Mouse (Mus musculus): Measurements from ENCODE around the gene Synpo2.
"Not testable (repeated sequence)": the region's sequence is repeated elsewhere in the genome, so short reads cannot be mapped to it uniquely, and the experiment has no call there.

The Synpo2 gene

DNA sequence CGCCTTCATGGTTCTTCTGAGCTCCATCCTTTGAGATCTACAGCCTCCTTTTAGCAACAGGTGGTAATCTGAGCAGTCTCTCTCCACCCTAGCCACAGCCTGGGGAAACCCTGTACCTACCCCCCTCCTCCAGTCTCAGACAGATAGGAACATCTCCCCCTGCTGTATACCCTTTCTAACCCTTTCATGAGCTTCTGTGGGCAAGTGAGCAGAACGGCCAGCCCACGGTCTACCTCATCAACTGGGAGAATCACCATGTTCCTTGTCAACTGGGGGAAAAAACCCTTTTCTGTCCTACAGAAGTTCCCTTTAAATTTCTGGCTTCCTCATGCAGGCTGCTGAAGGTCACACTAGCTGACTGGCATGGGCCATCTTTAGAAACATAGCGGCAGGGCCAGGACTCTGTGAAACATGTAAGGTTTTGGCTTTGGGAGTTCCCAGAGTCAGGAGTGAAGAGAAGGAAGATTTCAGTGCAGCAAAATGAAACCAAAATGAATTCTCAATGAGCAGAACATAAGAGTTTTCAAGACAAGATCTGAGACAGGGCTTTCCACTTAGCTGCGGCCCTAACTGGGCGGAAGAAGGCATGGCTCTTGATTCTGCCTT, 104.7 kb downstream of the Synpo2 start:
- DNase-seq (ENCODE audit: low spot score in 2 of 2), result no peak

DNA sequence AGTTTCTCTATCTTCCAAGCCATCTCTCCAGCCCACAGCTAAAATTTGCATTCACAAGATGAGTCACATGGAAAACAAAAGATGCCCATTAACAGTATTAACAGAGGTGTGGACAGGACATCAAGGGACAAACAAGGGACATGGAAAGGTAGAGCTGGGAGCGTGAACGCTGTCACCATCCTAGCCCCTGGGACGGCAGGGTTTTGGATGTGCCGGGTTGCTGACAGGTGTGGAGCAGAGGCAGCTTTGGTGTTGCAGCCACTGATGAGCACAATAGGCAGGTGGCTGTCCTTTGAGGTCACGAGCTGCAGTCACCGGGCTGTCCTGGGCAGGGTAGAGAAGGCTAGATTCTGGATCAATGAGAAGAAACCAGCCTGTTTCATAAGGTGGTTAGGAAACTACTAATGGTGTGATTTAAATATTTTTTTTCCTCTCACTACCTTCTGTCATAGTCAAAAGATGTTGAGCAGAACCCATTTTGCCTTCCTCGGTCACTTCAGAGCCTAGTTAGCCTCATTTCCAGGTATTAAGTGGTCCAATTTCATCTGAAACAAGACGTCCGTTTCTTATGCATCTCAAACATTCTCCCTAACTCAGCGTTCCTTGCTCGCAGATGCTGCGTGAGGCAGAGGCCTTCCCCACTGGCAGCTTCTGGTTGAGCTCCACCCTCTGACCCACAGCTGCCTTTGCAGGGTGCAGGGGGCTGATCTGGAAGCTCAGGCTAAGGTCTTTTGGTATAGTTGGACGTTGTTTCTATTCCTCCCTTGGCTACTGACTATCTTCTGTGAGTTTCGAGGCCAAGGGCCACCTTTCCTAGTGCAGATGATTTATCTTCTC, 105.4 kb downstream of the Synpo2 start:
- no peak for DNase-seq (ENCODE audit: low spot score in 2 of 2)

DNA sequence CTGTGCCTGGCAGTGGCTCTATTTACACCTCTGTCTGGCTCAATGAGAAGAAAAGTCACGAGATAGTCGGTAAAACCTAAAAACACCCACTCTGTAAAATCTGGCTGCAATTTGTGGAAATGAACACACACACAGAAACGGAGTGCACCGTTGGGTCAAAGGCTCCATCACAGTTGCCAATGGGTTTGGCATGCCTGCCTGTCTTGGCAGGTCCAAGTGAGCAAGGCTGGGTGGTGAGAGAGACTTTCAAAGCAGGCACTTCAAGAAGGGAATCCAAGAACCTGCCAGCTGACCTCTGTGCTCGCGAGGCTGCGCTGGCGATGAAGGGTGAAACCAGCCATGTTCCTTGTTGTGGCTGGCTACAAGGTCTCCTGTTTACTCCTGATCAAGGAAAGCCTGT, 107.2 kb downstream of the Synpo2 start:
- no peak for DNase-seq (ENCODE audit: low spot score in 2 of 2)

DNA sequence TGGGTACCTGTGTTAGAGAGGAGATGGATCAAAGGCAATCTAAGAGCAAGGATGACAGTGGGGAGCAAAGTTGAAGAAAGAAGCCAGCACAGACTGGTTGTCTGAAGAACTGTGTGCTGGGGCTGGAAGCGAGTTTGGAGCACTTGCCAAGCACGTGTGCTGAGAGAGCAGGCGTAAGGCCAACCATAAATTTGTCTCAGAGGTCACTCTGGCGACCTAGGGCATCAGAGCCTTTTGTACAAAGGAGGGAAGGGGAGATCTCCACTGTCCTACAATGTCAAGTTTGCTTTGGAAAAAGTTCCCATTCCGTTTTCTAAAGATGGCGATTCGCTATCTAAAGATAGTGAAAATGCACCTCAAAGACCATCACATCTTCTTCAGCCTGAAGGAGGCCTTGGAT, 107.9 kb downstream of the Synpo2 start:
- no peak for DNase-seq (ENCODE audit: low spot score in 2 of 2)

GRCm38 (mm10) chr3:123126741-123127140, 109.2 kb downstream of the Synpo2 start:
- DNase-seq (ENCODE audit: low spot score in 2 of 2), result not testable (repeated sequence)

DNA sequence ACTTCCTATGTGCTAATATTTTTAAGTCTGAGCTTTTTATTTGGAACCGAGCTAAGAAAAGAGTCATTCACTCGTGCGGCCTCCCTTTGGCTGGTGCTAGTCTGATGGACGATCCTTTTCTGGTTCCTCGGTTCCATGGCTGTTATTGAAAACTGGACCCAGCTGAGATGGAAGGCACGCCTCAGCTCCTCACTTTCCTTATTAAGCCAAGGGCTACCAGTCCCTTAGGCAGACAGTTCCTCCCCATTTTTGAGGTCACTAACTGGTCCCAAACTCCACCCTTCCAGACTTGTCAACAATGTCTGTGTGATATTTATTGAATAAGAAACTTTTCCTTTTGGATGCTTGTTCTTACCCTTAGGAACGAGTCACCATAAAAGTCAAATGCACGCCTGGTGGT, 112.1 kb downstream of the Synpo2 start:
- DNase-seq (ENCODE audit: low spot score in 2 of 2), result no peak

DNA sequence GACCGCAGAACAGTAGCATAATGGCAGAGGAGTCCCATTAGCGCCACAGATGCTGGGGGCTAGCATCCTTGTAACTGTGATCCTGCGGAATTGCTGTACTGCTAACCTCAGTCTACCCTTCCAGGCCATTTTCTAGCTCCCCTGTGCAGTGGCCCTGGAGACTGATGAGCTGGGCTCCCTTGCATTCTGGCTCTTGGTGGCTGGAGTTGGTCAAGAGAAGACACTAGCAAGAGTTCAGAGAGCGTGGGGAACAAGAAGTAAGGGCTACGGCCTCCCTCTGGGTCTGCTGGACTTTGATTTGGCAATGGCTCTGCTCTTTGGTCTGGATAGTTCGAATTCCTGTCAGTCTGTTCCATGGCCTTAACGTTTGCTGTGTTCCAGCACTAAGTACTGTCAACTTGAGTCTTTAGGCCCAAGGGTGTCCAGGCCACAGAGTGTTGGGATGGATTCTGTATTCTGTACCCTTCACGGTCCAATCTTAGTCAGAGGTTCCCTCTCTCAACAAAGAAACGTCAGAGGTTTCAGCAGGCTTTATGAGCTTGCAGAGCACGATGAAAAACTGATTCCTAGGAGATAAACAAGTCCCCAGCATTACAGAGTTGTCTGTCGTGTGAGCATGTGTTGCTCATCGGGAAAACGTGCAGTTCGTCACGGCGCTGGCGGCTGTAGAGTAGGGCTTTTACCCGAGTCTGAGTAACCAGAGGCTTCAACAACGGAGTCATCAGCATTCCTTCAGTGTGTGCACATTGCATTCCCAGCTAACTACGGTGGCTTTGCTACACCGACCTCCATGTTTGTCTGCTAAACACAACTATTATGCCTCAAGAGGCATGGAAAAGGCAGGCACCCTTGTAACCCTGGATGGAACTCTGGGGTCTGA, 113.6 kb downstream of the Synpo2 start:
- DNase-seq (ENCODE audit: low spot score in 2 of 2), result no peak

- DNase-seq (ENCODE audit: low spot score in 2 of 2), result no peak
Observed at GRCm38 (mm10) chr3:123116903-123117302, 119.0 kb downstream of the Synpo2 start.

DNA sequence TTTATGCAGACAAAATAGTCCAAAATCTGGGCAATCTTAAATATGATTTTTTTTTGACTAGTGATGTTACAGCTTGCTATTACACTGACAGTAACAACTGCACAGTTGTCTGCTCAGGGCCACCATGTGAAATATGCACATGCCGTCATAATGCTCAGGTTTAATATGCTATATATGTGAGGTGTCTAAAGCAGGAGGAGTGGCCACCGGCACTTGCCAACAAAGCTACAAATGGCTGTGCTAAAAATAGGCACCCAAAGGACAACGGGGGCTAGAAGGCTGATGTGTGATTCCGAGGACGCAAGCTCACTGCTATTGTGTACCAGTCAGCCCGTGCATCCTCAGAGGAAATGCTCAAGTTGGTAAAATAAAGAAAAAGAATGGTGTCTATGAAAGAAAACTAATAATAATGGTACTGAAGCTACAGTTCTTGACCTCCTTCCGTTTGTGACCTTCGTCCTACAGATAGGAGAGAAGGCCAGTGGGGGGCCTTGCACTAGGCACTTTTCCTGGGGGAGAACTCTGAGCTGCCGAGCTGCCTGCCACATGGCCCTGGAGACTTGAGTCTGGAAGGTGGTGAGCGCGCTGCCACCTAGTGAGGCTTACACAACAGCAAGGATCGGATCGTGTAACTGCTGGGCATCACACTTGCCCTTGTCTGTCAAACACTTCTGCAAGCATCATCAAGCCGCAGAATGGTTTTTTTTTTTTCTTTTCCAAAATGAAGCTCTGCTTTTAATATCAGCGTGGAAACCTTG, 120.0 kb downstream of the Synpo2 start:
- DNase-seq (ENCODE audit: low spot score in 2 of 2), result no peak

- no peak for DNase-seq (ENCODE audit: low spot score in 2 of 2)
Observed at GRCm38 (mm10) chr3:123114001-123114635, 121.8 kb downstream of the Synpo2 start.

DNA sequence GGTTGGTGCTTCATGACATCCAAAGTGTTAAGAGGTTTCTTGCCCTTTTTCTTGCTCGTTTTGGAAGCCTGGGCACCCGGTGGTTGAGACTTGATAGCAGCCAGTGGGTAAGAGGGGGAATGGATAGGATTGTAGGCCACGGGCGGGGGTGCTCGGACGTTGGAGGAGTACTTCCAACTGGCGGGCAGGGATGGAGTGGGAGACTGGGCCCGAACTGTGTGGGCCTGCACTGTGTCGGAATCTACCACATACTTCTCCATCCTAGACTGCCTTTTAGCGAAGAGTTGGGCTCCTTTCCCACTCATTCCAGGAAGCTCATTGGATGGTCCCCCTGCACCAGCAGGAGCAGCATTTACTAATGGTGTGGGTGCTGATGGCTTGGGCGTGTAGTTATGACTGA, 123.2 kb downstream of the Synpo2 start:
- DNase-seq (ENCODE audit: low spot score in 2 of 2), result no peak

GRCm38 (mm10) chr3:123111071-123111711, 124.8 kb downstream of the Synpo2 start:
- no peak for DNase-seq (ENCODE audit: low spot score in 2 of 2)

GRCm38 (mm10) chr3:123107830-123108549, 128.0 kb downstream of the Synpo2 start:
- DNase-seq (ENCODE audit: low spot score in 2 of 2), result no peak

DNA sequence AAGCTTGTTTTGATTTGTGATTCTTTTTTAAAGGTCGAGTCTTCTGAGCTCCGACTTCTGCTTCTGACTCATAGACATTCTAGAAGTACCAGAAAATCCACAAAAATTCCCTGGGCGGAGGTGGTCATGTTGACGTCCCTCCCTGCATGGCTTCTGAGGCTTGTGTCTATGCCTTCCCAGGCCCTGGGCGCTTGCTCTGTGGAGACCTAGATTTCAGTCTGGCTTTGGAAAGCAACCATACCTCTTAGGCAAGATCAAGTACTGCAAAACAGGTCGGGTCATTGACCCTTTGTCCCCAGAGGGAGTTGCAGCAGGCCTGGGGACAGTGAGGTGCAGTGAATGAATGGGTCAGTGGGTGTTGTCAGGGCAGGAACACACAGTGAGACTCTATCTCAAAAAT, 131.6 kb downstream of the Synpo2 start:
- no peak for DNase-seq (ENCODE audit: low spot score in 2 of 2)

- peak; percentile 31 to 63 for DNase-seq (ENCODE audit: low spot score in 2 of 2)
Observed at GRCm38 (mm10) chr3:123103151-123103860, 132.6 kb downstream of the Synpo2 start.

- DNase-seq (ENCODE audit: low spot score in 2 of 2), result no peak
Observed at GRCm38 (mm10) chr3:123101761-123102160, 134.2 kb downstream of the Synpo2 start.

- DNase-seq (ENCODE audit: low spot score in 2 of 2), result no peak
Observed at GRCm38 (mm10) chr3:123095111-123095510, 140.8 kb downstream of the Synpo2 start.

DNA sequence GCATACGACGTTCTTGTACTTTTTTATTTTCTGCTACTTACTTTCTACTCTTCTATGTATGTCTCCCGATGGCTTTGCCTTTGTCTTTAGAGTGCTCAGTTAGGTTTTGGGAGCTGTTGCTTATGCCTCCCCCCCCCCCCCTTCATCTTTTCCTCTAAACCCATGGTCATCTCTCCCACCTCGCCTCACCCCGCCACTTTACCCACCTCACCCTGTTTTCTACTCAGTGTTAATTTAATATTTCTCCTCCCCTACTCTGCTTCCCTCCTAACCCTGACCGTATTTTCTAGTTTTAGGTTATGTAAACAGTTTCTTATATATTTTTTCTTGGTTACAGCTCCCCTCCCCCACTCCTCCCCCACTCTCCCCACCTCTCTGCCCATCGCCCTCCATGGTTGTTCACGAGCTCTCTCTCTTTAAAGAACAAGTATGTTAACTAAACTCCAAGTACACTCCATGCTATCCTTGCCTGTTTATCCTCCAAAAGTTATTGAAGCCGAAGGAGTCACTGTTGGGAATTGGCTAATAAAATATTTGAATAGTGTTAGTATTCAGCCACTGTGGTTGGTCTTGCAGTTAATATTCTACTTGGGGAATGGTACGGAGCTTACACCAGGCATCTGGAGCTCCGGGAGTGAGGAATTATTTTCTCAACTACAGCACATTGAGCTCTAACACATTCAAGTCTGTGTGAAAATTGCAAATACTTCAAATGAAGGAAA, 142.1 kb downstream of the Synpo2 start:
- DNase-seq (ENCODE audit: low spot score in 2 of 2), result no peak

Measured in frontal cortex, postnatal 10 days (tissue).